Mouse (Mus musculus) urinary bladder, adult 2 months (tissue): ENCODE measurements around the gene Rcor3. TPM values are rescaled to one million over a fixed set of nuclear protein-coding genes. Genes with fewer than 3 reads are reported as not detected.

Source experiments
- DNase-seq: peaks from one replicate; pipeline ENCODE4 v3.0.0; 2022; ENCODE audit warnings: low spot score
- polyA plus RNA-seq: library from polyadenylated mRNA; depleted of rRNA; stranded (reverse); fragments of >200 nt; gene quantifications from 2 replicates; pipeline ENCODE4 v1.2.3, GENCODE M21; 2012; rRNA removed

The Rcor3 gene
- 32.0 and 34.2 TPM in 2 replicates for polyA plus RNA-seq

DNA sequence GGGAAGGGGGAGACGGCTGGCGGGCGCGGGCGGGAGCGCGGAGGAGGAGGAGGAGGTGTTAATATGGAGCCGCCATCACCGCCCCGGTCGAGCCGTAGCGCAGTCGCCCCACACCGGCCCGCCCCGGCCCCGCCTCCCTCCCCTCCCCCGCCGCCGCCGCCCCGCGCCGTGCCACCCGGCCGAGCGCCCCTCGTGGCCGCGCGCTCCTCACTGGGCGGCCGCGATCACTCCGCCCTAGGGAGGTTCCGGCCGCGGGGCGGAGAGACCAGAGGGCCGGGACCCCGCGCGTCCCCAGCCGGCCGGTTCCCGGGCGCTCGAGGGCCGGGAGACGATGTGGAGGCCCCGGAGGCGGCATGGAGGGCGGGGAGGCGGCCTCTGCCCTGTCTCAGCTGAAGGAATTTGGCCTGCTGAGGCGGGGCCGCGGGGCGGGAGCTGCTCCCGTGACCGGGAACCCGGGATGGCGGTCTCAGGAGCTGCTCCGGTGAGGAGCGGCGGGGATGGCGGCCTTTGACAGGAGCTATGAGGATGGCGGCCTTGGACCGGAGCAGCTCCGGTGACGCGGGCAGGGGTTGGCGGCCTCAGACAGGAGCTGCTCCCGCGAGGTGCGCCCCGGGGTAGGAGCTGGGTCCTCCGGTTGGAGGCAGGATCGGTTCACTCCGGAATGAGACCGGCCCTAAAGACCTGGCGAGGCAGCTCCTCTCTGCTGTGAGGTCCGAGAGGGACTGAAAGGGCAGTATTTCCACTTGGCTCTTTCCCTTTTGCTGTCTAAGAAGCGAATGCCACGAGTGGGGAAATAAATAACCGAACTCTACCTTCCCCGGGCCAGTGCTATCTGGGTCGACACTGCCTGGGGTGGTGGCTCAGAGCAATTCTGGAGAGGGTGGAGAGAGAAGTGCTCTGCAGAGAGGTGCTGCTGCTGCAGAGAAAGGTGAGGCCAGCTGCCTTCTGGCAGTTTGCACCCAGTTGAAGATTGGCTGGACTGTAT lies at the start of gene Rcor3:
TSS of gene Rcor3 (minus strand) at position 137 of the 985 bp plus-strand sequence.
- peak; percentile 89 for DNase-seq

DNA sequence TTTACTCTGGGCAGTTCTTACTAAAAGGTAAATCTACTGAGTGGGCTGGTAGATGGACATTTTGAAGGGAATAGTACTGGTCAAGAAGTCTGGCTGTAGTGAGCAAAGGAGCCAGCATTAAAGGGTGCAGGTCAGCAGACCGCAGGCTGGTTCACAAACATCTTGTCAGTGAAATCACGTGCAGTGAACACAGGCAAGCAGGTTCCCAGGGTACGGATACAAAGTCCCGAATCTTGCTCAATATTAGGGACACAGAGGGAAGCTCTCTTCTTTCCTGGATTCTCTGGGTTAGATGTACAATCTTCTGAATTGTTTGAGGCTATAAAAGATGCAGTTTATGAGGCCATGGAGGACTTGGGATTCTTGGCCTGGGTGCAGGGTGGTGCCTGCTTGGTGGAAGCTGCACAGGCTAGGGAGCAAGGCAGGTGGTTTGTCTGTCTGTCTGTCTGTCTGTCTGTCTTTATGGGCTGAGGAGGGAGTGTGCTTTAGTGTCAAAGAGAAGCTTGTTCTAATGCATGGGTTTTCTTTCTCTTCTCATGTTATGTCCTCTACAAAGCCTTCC lies 43.9 kb upstream of the Rcor3 start:
- no peak for DNase-seq

DNA sequence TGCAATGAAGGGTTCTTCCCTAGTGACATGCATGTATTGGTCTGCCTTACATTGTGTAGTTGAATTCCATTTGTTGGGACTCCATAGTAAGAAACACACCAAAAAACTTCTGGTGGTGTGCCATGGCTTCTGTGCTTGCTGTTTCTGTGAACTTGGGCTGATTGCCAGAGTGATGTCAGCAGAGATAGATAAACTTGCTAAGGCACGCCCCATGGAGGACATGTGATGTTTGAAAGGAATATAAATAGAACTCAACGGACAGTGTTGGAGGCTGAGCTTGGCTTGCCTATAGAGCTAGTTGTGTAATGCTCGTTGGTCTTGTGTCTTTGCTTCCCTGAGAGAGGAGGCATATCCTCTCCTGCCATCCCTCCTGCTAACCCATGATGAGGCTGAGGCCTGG lies 42.0 kb upstream of the Rcor3 start:
- no peak for DNase-seq

DNA sequence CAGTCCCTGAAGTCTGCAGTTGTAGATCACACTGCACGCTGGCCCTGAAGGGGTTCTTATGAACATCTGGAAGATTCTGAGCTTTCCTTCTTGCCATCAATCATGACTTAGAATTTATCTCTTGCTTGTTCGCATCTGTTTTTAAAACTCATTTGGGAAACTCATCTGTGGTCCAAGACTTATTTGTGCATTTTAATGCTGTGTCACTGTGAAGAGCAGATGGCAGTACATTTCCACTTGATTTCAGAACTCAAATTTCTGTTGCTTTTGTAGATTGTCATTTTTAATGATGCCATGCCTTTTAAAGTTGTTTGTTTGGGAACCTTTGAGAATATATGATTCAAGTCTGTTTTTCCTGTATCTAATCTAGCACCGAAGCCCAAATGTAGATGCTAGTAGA lies 33.6 kb upstream of the Rcor3 start:
- no peak for DNase-seq

DNA sequence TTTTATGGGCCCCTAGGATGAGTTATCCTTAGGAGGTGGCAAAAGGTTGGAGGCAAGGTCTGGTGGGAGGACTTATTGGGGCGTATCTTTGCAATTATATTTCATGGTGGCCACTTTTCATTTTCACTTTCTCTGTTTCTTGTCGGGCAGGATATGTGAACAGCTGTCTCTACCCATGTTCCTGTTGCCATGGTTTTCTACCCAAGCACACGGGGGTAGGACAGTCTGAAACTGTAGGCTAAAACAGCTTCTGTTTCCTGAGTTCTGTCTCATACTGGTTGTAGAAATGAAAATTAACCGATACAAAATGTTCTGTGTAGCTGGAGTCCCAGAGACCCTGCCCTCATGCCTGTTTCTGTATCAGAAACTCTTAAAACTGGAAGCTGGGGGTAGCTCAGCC lies 13.3 kb upstream of the Rcor3 start:
- no peak for DNase-seq

DNA sequence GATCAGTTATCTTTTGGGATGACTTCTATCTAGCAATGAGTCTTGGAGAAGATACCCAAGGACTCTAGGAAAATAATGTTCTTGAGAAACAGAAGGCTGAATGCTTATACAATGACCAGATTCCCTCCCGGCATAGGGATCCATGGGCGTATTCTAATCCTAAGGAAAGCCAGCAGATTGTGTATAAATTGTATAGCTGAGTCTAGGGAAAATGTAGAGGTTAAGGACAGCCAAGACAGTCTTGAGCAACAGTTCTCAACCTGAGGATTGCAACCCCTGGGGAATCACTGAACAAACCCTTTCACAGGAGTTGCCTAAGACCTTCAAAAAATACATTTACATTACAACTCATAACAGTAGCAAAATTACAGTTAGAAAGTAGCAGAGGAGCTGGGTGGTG lies 2.5 kb upstream of the Rcor3 start:
- DNase-seq, result no peak

DNA sequence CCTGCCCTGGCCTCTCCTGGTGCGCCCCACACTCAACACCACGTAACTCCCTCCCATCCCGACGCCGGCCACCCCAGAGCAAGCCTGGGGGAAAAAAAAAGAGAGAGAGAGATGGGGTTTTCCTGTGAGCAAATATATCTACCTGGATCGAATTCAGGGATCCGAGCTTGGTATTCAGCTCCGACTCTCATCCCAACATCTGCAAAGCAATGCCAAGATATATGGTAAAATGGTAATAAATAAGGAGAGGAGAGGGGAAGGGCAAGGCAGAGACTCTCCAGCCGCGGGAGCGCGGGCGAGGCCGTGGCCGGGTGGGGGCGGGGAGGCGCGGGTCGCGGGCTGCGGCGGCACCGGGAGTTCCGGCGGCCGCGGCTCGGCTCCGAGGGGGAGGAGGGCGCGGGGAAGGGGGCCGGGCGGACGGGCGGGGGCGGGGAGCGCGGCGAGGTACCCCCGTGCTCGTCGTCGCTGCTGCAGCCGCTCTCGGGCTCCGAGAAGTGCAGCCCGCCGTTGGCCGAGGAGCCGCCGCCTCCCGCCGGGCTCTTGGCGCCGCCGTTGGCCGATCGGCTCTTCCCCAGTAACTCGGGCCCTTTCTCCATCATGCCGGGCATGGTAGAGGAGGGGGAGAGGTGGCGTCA lies 454 bp downstream of the Rcor3 start:
- DNase-seq, result no peak

DNA sequence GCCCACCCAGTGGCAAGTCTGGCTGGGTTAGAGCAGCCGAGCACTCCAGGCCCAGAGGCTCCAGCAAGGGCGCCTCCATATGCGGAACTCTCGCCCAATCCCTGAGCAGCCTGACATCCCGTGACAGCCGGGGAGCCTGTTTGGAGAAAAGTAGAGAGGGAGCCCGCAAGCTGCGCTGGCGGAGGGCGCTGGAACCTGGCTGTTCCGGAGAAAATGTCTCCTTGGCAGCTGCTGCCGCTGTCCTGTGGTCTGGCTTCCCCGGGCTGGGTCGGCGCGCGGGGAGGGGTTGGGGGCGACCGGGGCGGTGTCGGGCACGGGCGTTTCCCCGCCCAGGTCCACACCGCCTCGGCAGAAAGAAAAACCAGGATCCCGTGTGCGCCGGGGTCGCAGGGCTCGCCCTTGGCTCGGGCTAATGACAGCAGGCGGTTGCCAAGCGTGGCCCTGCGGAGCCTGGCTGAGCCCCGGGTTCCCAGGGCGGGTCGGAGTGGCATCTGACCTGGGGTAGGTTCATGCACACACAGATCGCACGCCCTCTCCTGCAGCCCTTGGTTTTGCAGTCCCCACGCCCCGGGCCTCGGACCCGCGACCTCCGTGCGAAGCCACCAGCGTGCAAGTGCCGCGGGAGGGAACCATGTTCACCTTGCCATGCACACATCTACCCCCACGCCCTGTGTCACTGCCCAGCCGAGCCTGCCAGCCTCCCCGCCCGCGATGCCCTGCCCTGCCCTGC lies 1.1 kb downstream of the Rcor3 start:
- peak; percentile 59 for DNase-seq

DNA sequence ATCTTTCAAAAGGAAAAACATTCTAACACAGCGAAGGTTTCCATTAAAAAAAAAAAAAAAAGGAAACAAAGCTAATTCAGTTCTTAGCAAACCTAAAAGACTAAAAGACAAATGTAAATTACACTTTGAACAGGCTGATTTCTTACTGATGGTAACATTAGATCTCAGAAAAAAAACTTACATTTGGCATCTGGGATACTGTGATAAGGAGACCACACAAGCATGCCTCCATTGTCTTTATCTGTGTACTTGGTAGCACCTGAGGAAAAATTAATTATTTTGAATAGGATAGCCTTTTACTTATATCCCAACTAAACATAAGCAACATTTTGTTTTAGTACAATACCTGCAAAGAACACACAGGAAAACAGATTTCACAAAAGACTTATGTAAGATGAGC lies 7.7 kb downstream of the Rcor3 start:
- DNase-seq, result no peak

DNA sequence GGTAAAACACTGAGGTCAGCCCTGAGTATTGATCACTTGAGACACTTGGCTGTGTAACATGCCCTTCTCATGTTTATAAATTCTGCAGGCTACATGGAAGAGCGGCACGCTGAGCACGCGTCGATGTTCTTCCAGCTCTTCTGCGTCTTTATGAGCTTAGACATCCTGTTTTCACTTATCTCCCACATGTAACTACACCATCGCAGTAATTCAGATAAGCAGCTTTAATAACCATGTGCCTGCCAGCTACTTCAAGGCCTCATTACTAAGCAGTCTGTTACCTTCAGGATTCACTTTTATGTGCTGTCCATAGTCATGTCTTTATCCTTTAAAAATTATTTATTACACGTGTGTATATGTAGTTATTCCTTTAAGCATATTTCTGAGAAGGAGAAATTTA lies 9.5 kb downstream of the Rcor3 start:
- DNase-seq, result no peak

DNA sequence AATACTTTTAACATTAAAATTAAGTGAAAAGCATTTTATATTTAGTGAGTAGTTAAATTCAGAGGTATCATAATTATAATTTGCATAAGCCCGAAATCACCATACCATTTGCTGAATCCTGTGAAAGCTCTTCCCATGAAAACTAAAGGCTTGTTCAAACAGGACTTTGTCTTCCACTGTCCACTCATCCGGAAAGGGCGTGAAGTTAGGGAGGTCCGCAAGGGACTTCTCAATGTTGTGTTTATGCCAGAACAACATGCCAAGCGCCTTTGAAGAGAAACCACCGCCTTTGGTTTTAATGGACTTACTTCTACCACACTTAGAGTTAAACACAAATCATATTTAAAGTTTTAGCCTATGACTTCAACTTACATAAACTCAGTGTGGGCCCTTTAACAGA lies 12.1 kb downstream of the Rcor3 start:
- DNase-seq, result no peak

DNA sequence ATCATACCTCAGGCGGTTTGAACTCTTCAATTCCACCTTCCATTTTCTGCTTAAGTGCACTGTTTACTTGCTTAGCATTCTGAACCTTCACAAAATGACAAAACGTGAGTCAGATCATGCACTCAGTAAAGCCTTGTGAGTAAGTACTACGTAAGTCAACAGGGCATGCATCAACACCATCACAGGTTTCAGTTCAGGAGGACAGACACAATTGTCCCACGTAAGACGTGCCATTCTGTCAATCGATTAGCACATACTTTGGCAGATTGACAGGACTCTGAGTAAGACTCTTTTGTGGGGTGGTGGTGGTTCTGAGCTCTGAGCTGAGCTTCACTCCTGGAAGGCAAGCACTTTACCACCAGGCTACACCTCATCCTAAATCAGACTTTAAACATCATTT lies 21.6 kb downstream of the Rcor3 start:
- DNase-seq, result no peak

DNA sequence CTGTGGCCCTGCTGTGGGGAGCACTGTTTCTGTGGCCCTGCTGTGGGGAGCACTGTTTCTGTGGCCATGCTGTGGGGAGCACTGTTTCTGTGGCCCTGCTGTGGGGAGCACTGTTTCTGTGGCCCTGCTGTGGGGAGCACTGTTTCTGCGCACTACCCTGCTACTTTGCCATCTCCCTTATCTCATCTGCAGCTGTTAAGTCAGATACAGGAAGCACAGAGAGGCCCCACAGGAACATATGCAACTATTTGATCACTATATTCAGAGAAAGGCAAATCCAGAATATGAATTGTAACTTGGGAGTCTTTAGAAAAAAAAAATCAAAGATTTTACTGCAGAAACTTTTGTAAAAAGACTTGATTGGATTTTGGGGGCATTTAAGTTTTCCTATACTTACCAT lies 22.5 kb downstream of the Rcor3 start:
- no peak for DNase-seq

DNA sequence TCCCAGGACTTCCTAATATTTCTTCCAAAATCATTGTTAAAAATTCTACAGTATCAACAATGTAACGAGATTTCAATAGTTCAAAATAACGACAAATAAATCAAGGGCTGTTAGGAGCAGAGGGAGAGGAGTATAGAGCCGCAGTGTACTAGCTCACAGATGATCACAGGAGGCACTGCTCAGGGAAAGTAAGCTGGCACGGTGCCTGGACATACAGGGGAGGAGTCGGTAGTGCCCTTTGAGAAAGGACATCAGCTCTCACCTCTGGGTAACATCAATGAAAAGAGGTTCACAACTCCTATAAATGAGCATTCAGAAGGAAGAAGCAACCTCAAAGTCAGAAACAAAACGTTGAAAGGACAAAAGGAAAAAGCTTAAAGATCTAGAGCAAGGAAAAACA lies 28.7 kb downstream of the Rcor3 start:
- DNase-seq, result no peak

DNA sequence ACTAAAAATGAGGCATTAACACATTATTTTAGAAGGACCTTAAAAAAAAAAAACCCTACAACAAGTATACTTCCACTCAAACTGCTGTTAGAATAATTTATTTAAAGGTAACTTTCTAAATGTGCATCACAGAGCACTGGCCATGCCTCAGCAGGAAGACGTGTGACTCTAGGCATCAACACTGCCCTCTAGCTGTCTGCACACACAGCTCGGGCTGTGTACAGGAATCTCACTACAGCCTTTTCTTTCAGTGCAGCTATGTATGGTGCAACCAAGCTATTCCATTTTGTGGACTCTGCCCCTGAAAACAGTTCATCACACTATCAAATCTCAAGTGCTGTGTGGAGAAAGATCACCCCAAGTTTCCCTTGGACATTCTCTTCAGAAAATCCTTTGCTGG lies 30.5 kb downstream of the Rcor3 start:
- no peak for DNase-seq

DNA sequence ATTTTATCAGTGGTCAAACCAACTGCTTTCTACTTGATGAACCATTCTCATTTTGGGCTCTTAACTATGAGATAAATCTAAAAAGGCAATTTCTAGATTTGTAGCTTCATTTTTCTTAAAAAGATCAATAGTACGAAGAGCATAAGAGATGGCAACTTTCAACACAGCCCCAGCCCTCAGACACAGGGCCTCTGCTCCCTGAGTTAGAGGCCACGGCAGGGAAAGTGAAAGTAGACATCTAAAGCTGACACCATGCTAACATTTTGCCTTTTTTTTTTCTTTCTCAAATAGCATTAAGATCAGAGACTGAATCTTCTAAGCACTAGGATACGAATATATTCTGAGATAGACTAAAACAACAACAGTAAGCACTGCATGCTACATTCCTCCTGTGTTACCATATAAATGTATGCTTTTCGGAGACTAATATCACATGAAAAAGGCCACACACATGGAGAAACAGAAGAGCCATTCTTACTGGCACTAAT lies 31.9 kb downstream of the Rcor3 start:
- DNase-seq, result no peak

DNA sequence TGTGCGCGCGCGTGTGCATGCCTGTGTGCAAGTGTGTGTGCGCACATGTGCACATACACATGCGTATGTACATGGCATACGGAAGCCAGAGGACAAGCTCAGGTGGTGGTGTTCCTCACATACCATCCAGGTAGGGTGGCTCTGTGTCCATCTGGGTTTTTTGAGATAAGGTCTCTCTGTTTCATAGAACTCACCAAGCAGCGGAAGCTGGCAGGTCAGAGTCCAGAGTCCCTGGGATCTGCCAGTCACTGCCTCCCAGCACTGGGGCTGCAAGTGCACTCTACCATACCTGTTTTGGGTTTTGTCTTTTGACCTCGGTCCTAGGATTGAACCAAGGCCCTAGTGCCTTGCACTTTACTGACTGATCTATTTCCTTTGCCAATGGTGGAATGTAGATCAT lies 33.8 kb downstream of the Rcor3 start:
- no peak for DNase-seq

DNA sequence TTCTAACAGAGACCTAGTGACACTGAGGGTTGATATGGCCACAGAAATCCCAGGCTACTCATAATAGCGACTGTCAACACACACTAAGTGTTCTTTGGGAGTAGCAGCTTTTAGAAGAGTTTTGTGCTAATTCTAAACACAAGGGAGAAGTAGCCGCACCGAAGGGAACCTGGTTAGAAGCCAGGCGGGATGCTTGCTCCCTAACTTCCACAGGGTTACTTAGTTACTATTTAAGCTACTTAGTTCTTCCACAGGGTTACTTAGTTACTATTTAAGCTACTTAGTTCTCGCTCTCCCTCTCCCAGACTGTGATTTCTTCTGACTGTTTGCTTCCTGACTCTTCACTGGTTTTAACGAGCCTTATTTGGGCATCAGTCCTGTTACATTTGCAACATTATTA lies 34.7 kb downstream of the Rcor3 start:
- DNase-seq, result no peak

DNA sequence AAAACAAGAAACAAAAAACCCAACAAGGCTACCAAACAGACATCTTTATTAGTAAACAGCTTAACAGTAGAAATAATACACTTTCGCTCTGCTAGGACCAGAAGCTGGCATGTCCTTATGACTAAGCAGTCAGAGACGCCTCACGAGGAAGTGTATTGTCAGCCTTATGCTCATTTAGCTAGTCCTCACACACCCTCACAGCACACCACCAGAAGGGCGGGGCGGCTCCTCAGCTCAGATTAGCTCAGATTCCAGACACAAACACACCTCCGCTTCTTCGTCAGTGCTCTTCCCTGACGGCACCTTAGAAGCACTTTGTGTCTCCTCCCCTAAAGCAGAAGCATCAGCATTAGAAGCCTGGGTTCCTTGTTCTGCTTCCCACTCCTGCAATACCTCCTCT lies 36.5 kb downstream of the Rcor3 start:
- no peak for DNase-seq

DNA sequence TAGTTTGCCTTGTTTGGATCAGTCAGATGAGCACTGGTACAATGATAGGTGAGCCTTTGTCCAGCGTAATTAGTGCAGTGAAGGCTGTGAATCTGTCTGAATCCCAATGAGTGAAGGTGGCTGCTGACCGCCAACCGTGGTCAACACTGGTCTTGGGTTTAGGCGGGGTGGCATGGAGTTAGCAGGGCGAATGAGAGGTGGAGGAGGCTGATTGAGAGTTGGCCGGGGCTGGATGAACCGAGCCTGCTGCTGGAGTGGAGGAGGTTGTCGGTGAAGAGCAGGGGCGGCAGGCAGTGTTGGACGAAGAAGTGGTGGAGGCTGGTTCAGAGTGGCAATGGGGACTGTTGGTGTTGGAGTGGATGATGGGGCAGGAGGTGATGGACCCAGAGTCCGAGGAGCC lies 37.1 kb downstream of the Rcor3 start:
- DNase-seq, result no peak

DNA sequence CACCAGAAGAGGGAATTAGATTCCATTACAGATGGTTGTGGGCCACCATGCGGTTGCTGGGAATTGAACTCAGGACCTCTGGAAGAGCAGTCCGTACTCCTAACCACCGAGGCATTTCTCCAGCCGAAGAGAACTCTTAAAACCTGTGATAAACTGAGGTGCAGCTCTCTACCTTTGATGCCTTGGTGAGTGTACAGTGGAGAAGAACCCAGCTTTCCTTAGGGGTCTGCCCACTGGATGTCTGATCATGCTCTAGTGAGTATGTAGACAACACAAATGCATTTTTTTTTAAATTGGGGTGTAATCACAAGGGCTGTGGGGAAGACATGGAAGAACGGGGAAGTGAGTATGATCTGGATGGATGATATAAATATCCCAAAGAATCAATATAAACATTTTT lies 42.2 kb downstream of the Rcor3 start:
- DNase-seq, result no peak
